Mouse (Mus musculus): ENCODE results near the gene Patj. TPM values are rescaled to one million over a fixed set of nuclear protein-coding genes. Genes with fewer than 3 reads are reported as not detected.
"Not testable (repeated sequence)": the region's sequence is repeated elsewhere in the genome, so short reads cannot be mapped to it uniquely, and the experiment has no call there.

The Patj gene
- polyA plus RNA-seq, 1 experiment: 17.6 TPM

DNA sequence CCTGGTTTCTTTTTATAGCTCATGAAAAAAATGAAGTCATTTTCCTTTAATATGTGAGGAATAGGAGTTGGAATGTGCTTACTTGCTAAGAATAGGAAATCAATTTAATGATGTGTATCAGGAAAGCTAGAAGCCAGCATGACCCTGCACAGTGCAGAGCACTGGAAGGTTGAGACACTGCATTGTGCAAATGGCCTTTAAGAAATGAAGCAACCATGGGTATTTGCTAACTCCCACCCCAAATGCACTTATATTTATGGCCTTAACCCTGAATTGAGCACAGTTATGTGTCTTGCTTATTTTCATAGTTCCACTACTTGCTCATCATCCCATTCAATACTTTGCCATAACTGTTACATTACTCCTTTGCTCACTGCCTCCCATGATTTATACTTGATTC is 181.7 kb downstream of the Patj start:
- DNase-seq (ENCODE audit: low spot score): no peak

DNA sequence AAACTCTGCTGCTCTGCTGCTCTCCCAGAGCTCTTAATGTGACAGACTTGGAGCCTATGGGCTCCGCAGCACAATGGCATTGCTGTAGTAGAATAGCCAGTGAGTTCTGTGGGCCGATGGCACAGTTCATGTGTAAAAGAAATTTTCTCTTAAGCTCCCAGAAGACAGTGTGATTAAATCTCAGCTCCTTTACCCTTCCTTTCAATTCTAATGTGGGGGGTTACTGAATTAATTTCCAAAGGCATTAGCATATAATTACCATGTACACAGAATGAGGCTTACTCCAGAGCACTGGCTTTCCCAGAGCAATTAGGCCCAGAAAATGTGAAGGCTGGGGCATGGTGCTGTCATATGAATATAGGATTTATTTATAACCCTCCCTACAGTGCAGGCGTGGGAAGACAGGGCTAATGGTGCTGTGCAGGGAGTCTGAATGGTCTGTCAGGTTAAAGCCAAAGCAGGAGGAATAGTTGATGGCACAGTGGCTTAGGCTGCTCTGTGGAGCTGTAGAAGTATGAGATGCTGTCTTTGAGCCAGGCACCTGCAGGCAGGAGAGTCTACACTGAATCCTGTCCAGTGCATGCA is 182.5 kb downstream of the Patj start:
- DNase-seq (ENCODE audit: low spot score): no peak

DNA sequence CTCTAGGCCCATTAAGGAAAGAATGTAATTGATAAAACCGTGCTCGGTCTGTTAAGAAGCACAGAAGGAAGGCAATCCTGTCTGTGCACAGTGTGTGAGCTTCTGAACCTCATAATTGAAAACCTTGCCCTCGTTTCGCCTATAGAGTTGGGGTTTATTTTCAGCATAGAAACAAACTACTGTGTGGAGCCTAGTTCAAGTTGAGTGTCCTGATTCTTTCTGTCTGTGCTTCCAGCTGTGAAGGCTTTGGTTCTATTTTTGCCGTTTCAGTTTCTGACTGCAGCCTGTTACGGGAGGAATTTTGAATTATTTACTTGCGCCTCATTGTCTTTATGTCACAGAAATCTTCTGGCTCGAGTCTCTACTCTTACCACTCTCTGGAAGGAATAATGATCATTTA is 185.9 kb downstream of the Patj start:
- no peak for DNase-seq (ENCODE audit: low spot score)

DNA sequence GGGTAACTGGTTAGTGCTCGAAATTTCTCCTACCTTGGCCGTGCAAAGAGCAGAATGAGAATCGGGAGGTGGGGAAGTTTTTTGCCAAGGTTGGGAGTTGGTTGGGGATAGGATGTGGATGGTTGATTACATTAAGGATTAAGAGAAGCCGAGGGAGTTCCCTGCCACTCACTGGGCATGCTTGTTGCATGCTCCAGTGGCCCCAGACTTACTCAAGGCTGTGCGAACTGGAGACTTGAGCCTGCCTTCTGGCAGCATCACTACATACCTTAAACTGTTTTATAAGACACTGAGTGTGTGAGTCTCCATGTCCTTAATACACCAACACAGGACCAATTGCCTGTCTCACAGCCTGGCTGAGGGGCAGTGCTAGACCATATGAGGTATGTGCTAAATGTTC is 188.4 kb downstream of the Patj start:
- DNase-seq (ENCODE audit: low spot score): no peak

DNA sequence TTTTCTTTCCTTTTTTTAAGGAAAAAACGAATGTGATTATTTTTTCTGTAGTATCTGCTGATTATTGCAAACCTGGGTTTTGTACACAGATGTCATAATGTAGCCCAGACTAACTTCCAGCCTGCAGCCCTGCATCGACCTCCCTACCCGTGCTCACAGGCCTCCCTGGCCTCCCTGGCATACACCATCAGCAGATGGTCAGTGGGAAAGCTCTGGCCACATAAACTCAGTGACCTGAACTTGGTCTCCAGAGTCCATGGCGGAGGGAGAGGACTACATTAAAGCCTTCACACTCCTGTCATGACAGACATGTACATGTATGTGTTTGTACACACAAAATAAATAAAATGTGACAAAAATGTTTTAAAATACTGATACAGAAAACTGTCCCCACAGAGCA is 190.7 kb downstream of the Patj start:
- DNase-seq (ENCODE audit: low spot score): no peak

DNA sequence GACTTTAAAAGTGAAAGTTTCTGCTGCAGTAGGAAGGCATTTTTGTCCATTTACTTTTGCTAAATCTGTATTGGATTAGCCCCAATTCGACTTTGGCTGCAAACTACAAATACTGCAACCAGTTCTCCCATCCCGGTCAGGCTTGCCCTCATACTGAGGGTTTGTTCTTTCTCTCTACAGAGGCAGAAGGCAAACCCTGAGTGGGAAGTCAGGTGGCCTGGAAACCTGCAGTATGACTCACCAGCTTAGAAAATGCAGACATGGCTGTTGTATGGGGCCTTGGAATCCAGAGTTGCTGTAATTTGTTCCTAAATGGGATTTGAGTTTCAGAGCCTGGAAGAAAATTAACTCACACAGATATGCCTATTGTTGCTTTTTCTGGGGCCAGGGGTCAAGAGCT is 192.1 kb downstream of the Patj start:
- DNase-seq (ENCODE audit: low spot score): no peak

DNA sequence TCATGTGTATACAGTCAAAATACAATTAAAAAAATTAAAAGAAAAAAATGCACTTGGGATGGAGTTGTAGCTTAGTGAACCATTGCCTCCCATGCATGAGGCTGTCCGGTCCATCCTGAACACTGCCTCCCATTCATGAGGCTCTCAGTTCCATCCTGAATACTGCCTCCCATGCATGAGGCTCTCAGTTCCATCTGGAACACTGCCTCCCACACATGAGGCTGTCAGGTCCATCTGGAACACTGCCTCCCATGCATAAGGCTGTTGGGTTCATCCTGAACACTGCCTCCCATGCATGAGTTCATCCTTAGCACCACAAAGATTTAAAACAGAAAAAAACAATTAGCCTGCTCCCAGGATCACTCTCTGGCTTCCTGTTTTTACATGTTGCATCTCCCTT is 198.4 kb downstream of the Patj start:
- no peak for DNase-seq (ENCODE audit: low spot score)

DNA sequence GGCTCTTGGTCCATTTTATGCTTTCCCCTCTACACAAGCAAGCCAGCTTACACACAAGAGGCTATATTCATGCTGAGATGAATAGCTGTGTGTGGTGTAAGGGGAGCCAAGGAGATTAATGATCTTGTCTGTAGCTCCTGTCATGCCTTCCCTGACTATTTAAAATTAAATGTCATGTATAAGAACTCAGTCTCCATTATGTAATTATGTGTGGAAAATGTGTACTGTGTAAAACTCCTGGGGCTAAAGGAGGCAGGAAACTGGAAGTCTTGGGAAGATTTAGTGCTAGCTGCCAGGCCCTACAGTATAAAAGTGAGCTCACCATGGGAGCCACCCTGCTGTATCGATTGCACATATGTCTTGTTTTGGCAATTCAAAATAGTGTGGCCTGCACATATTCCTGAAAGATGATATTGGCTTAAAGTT is 203.0 kb downstream of the Patj start:
- no peak for DNase-seq (ENCODE audit: low spot score)

DNA sequence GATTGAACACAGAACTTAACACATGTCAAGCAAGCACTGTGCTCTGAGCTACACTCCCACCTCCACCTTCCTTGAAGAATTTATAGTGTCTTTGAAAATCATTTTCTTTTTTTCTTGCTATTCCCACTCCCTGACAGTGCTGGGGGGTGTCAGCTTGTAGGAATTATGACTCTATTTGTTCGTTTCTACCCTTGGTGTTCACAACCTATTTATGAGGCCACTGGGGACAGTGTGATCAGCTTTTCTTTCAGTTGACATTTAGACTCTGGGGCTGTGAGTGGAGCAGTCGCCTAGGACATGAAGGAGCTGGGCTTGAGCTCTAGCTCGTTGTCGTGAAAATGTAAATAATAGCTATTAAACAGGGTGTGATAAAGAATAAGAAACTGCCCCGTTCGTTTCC is 203.8 kb downstream of the Patj start:
- DNase-seq (ENCODE audit: low spot score): no peak

DNA sequence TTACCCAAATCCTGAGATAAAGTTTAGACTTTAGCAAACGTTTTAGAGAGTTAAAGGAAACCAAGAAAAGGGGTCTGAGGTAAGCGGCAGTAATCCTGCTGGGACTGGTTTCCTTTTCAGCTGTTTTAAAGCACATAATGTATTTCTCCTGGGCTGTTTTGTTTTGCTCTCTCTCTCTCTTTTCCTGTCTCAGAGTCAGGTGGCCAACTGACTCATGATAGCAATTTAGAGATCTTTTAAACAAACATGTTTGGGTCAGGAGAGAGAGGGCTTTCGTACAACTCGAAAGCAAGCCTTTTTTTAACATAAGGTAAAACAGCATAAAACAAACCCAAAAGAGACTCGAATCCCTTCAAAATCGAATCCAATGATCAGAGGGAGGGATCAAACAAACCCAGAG is 207.5 kb downstream of the Patj start:
- DNase-seq (ENCODE audit: low spot score): no peak

DNA sequence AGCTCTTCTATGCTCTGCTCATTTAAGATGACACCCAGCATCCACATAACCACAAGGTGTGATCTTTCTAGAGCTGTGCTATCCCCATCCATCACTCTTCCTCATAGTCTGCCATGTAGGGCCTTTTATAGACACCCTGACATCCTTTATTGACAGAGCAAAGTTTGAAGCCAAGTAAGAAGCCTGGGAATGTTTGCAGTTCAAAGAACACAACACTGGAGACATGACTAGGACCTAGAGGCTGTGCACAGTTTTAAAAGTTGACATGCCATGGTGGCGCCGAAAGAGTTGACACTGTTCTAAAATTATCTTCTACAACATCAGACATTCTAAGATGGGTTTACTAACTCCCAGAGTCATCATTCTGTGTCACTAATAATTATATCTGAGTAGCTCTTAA is 214.9 kb downstream of the Patj start:
- no peak for DNase-seq (ENCODE audit: low spot score)

DNA sequence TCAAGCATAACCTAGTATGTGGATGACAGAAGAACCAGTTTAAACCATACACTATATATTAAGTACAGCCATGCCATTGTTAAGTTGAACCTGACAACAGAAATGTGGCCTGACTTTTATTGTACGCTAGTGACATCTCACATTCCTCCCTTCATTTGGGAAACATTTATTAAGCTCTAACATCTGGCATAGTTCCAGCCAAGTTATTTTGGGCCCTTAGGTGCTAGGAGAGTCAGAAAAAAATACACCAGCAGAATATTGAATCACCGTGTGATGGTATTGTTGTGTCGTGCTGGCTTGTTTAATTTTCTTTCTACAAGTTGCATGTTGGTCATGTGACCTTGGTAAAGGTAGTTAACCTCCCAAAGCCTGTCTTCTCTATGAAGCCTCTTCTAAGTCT is 218.8 kb downstream of the Patj start:
- no peak for DNase-seq (ENCODE audit: low spot score)

DNA sequence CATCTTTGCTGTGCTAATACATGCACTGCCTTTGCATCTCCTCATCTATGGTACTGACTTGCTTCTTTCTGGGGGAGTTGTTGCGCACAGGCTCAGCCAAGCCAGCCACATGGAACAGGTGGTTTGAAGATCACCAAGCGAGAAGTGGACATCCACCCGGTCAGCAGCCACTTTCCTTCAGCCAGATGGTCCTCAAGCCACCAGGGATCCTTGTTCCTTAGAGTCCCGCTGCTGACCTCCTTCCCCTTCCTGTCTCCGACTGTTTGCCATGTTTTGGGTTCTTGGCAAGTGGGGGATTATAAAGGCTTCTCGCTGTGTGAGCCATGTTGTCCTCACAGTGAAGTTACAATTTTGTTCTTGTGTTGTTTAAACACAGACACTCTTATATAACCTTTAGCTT is 223.6 kb downstream of the Patj start:
- DNase-seq (ENCODE audit: low spot score): no peak

DNA sequence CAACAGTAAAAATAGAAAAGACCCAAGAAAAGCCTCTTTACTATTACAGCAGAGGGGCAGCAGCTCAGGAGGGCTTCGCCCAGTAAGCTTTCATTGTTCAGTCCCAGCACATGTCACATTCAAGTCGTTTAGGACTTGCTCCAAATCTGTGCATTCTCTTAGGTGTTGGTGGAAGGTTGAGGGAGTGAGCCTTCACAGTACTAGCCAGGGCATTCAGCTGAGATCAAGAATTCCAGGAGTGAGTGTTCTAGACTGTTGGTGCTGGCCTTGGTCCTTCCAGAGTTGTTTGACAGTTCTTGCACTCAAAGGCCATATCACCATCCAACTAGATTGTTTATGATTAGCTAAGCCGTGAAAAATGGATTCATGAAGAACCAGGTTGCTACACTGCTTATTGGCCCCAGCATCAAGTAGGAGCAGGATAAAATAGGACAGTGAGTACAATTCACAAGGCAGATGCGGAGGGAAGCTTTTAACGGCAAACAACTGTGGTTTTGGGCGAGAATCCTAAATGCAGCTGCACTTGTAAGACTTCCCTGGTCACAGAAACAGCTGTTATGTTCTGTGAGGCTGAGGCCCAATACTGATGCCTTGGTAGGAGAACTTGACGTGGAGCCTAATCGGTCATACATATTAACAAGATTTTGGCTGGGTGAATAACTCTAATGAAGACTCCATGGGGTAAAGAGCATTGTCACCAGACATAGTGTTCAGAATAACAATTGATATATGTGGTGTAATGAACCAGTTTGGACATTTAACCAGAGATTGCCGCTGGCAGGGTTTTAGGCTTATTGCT is 225.6 kb downstream of the Patj start:
- DNase-seq (ENCODE audit: low spot score): no peak

DNA sequence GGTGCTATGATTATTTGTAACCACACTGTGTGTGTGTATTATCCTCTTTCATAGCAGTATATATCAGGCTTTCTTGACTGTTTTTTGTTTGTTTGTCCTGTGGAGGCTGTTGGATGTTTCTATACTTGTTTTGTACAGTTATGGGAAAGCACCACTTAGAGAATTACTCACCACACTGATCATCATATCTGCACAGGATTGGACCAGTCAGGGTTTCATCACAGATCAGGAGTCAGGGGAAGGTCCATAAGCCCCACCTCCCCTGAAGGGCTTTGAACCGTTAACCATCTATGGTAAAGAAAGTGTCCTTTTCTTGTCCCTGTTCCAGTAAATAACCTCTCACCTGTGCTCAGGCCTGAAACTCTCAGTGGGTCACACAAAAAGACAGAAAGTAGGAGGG is 226.6 kb downstream of the Patj start:
- DNase-seq (ENCODE audit: low spot score): no peak

DNA sequence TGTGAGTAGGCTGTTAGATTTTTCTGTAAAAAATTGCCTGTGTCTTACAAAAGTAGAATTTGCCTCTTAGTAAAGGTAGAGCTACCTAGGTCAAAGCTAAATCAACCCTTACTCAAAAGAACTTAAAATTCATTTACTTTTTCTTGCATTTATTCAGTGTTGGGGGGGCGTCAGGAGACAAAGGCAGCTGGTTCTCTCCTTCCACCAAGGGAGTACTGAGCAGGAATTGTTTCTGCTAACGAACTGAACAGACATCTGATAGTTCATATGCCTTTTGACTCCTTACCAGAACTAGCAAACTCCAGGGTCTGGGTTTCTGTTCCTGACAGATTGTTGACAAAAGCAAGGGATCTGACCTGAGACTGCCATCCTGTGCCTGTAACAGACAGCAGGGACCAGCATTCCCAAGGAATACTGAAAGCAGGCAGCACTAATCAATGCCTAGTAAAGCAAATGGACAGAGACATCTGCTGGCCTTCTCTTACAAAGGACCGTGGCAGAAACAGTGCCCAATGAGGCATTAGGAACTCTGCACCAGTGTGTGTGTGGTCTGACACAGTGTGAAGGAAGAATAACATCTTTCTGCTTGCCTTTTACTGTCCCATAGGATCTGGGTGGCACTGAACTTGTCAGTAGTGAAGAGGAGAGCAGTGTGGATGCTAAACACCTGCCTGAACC is 227.6 kb downstream of the Patj start:
- no peak for DNase-seq (ENCODE audit: low spot score)

DNA sequence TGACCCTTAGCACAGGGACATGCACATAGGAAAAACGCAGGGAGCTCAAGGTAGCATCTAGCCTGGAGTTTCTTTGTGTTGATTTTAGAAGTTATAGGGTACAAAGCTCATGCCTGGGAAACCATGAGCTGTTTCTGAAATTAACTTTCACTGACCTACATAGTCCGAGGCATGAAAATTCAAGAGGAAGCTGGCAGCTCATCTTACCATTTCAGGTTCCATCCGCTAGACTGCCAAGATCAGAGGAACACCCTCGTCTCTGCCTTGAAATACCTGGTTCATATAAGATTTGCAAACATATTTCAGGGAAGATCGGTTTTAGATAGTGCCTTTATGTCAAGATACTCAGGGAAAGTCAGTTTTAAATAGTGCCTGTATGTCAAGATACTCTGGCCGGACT is 232.7 kb downstream of the Patj start:
- DNase-seq (ENCODE audit: low spot score): no peak

DNA sequence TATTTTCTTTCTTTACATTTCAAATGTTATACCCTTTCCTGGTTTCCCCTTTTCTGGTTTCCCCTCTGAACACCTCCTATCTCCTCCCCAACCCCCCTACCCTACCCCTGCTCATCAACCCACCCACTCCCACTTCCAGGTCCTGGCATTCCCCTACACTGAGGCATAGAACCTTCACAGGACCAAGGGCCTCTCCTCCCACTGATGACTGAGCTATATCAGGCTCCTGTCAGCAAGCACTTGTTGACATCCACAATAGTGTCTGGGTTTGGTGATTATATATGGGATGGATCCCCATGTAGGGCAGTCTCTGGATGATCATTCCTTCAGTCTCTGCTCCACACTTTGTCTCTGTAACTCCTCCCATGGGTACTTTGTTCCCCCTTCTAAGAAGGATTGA is 233.6 kb downstream of the Patj start:
- DNase-seq (ENCODE audit: low spot score): not testable (repeated sequence)

DNA sequence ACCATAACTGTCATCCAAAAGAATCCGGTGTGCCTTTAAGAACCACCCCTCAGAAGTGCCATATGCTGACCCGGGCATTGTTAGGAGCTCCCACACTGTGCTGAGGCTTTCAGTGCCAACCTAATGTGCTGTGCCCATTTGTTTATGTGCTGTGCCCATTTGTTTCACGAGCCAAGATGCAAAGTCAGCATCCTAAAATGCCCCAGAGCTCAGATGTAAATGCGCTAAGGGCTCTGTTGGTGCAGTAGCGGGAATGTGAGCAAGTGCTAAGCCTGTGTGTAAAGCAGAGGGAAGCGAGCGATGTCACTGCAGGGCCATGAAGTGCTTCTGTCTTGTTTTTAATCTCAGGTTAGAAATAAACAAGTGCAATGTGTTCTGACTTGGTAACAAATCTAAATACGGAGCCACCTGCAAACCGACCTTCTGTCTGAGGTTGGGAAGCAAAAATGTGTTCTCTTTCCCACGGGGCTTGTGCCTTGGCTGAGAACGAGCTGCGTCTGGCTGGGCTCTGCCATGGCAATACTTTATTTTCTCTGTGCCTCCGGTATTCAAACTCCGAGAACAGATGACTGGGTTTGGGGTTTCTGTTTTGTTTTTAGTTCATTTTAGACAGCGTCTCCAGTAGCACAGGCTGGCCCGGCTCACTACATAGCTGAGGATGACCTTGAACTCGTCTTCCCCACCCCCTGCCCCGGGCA is 239.7 kb downstream of the Patj start:
- DNase-seq (ENCODE audit: low spot score): no peak

DNA sequence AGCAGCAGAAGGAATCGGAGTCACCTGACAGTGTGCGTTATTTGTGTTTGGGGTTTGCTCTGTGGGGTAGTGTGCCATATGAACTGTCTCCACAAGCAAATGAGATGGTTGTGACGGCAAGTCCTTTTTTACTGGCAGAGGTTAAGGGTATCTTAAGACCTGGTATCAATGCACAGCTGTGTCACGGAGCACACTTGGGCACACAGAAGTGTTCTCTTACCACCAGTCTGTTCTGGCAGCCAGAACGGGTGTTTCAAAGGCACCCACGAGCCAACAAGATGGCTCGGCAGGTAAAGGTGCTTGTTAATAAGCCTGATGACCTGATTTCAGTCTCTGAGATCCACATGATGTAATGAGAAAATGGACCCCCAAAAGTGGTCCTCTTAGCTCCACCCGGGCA is 243.1 kb downstream of the Patj start:
- no peak for DNase-seq (ENCODE audit: low spot score)

DNA sequence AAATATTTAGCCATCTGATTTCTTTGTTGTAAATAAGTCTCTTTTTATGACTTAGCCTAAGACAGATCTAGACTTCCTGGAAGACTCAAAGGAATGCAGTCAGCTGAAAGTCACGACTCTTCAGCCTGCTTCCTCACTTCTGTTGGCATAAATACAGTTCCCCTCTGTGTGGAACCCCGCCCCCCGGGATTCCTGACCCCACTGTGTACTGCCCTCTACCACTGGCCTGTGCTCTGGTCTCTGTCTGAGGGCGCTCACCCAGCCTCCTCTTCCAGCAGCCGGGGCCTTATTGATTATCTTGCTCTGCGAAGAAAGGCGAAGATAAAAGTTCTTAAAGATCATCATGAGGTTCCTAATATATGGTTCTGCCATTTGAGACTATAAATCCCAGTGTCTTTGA is 258.1 kb downstream of the Patj start:
- DNase-seq (ENCODE audit: low spot score): no peak

DNA sequence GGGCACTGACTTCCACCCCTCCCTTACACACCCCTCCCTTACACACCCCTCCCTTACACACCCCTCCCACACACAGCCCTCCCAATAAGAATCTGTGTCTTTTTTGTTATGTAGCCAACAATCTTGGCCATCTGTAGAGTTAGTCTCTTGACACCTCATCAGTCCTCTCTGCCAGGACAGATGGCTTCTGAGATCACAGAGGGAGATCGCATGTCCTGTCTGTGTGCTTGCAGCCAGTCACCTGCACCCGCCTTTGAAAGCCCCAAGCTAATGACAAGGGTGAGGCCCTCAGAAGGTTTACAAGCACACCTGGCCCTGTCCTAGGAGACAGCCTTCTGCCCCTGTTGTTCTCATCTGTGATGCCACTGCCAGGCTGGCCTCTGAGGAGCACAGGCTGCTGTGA is 258.8 kb downstream of the Patj start:
- DNase-seq (ENCODE audit: low spot score): no peak

DNA sequence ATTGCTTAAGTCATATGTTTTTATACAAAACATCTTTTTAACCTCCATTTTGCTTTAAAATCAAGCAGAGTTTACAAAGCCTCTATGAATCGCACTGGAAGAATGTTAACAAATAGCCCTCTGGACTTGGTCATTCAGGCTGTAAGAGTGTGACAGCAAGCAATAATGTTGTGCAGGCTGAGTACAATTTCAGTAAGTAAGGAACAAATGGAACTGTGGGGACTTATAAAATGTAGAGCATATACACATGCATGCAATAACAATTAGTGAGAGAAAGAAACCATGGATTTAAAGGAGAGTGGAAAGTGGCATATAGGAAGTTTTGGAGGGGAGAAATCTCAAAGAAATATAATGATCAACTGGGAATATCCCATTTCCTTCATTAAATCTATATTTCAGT is 261.2 kb downstream of the Patj start:
- no peak for DNase-seq (ENCODE audit: low spot score)
